In the genomic region with DNA sequence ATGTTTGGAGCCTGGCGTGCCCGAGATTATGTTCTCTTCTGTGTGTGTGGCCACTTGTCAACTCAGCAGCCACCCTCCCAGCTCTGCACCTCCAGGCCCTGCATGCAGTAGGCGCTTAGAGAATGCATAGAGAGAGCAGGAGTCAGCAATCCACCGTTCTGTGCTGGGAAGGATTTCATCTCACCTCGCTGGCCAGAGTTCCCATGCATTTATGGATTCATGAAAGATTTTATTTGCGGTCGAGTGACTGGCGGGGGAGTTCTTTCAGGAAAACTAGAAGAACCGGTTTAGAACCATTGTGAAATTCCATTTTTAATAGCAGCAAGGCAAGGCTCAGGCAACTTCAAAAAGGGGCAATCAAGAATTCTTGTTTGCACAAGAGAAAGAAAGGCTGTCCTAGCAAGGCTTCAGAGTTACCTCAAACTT, we compare ENCODE assay signal across 14 mouse cellular contexts.
DNase-seq lines count a peak whose midpoint lies in the region; ATAC-seq and TF ChIP-seq lines count a peak whose summit lies in the region.
"Had no signal": no experiment of that assay in that cellular context is flagged by ENCODE, and none has a peak within 500 bp of the region (broad histone marks: within the 10 kb centered on the region; RNA-seq: fewer than 3 reads in every experiment).

No protein-coding gene starts in this region.

- 92% methylated on average over 9 of the region's 9 CpGs for WGBS in heart, adult 2 months
- 54% methylated on average over 9 of the region's 9 CpGs for WGBS in intestine, embryonic 15.5 days

- intact Hi-C loops in heart, adult 2 months (cut with DNase I) = no loop called here

- H3K4me1 ChIP-seq in heart, adult 2 months (ENCODE audit: control insufficient read depth, insufficient read depth, low read length) = no peaks in the 10 kb centered on the region
- peaks cover 24% of the 10 kb centered on the region for H3K4me1 ChIP-seq in intestine, embryonic 15.5 days (replicated peaks)
- H3K4me1 ChIP-seq: megakaryocyte, embryonic 14.5 days had no signal

- no peak overlapping the region for H3K4me3 ChIP-seq in heart, adult 2 months
- no peak overlapping the region for H3K4me3 ChIP-seq in intestine, embryonic 15.5 days (replicated peaks)
- H3K4me3 ChIP-seq: megakaryocyte, embryonic 14.5 days; myocyte had no signal

- H3K79me2 ChIP-seq in heart, adult 2 months (replicated peaks; ENCODE audit: control insufficient read depth, insufficient read depth, low read length) = no peaks in the 10 kb centered on the region

- H3K9me3 ChIP-seq in intestine, embryonic 15.5 days = no peaks in the 10 kb centered on the region

- TF ChIP-seq POLR2A in heart, adult 2 months (IDR thresholded peaks at IDR 0.05; ENCODE audit: insufficient read depth, low read depth, low read length) = no peak

- H3K9ac ChIP-seq in heart, adult 2 months (ENCODE audit: low read depth, low read length) = no peak overlapping the region
- H3K9ac ChIP-seq in intestine, embryonic 15.5 days = no peak overlapping the region

- DNase-seq in heart, adult 11 months = peak; percentile 60
- DNase-seq in heart, adult 2 months = no peak
- DNase-seq in kidney, postnatal 4 days = peak; percentile 43 to 58
- peak; percentile 29 for DNase-seq in lung, postnatal 10 days
- no peak for DNase-seq in right cerebral cortex, adult 2 months (ENCODE audit: low spot score in 2 of 2)
- no peak for DNase-seq in c-Kit-positive CD71-positive TER-119-positive erythroid progenitor cells, embryonic 14.5 days (ENCODE audit: low spot score)
- DNase-seq: cerebellum, postnatal 10 days; gastrocnemius, postnatal 10 days; liver had no signal

- peak; percentile 75 for ATAC-seq in intestine, embryonic 15.5 days
- ATAC-seq in megakaryocyte, adult 5-6 weeks (ENCODE audit: poor library complexity, severe bottlenecking) = no peak
- ATAC-seq: hindbrain, postnatal 0 days had no signal

- H3K27me3 ChIP-seq in heart, adult 2 months (ENCODE audit: control insufficient read depth, insufficient read depth, low read length) = no peaks in the 10 kb centered on the region
- no peaks in the 10 kb centered on the region for H3K27me3 ChIP-seq in intestine, embryonic 15.5 days (replicated peaks)

- no peak for TF ChIP-seq EP300 in heart, adult 2 months (IDR thresholded peaks at IDR 0.05; ENCODE audit: insufficient read depth, low read depth, low read length)

- no peaks in the 10 kb centered on the region for H3K36me3 ChIP-seq in heart, adult 2 months (ENCODE audit: control insufficient read depth, insufficient read depth, low read length)
- H3K36me3 ChIP-seq in intestine, embryonic 15.5 days = no peaks in the 10 kb centered on the region

- H3K27ac ChIP-seq in heart, adult 2 months = no peak overlapping the region
- H3K27ac ChIP-seq in intestine, embryonic 15.5 days = peak overlapping the region; percentile 70
- H3K27ac ChIP-seq: hindbrain, postnatal 0 days had no signal

- TF ChIP-seq CTCF in heart, adult 2 months (IDR thresholded peaks at IDR 0.05) = no peak

- H3K4me2 ChIP-seq in intestine, embryonic 15.5 days (replicated peaks) = 0 out of 2 replicates have a peak overlapping the region, but pooled peaks have one; percentile 10

Comparison
In these comparisons a context has a peak if more than half of its experiments do, and no peak if none do; other contexts are left out.
1. DNase-seq: peak in heart, adult 11 months (single experiment), kidney, postnatal 4 days (2 of 2) and lung, postnatal 10 days (single experiment); none in heart, adult 2 months (0 of 2), right cerebral cortex, adult 2 months (0 of 2) and c-Kit-positive CD71-positive TER-119-positive erythroid progenitor cells, embryonic 14.5 days (single experiment).